ENCODE assay signal across 13 mouse cellular contexts in genomic region chr14:119832940-119833339, GRCm38 (mm10).
DNase-seq lines count a peak whose midpoint lies in the region; ATAC-seq lines count a peak whose summit lies in the region.
"Had no signal": no experiment of that assay in that cellular context is flagged by ENCODE, and none has a peak within 500 bp of the region (broad histone marks: within the 10 kb centered on the region; RNA-seq: fewer than 3 reads in every experiment).

No protein-coding gene starts in this region.

- intact Hi-C loops in left cerebral cortex, postnatal 36 days (cut with DNase I) = no loop called here

- no peak overlapping the region for H3K4me3 ChIP-seq in hindbrain, embryonic 10.5 days
- H3K4me3 ChIP-seq in hindbrain, embryonic 16.5 days (ENCODE audit: low read length) = no peak overlapping the region
- no peak overlapping the region for H3K4me3 ChIP-seq in hindbrain, embryonic 11.5 days (ENCODE audit: low read depth, low read length)
- H3K4me3 ChIP-seq in midbrain, embryonic 16.5 days (ENCODE audit: low read depth, low read length) = no peak overlapping the region
- H3K4me3 ChIP-seq: heart, embryonic 12.5 days; limb, embryonic 13.5 days; stomach, embryonic 15.5 days had no signal

- peak; percentile 38 for DNase-seq in hindbrain, embryonic 10.5 days (ENCODE audit: low spot score)
- DNase-seq in hindbrain, embryonic 11.5 days (ENCODE audit: low spot score) = no peak
- DNase-seq in kidney, postnatal 36 days = peak; percentile 28 to 64
- no peak for DNase-seq in ovary, postnatal 36 days (ENCODE audit: low spot score)
- no peak for DNase-seq in adrenal gland, postnatal 10 days
- no peak for DNase-seq in left cerebral cortex, postnatal 36 days (ENCODE audit: low spot score in 2 of 2)
- DNase-seq: cerebellum, postnatal 36 days had no signal

- H3K9ac ChIP-seq in hindbrain, embryonic 16.5 days (ENCODE audit: low read depth, low read length) = no peak overlapping the region
- H3K9ac ChIP-seq in hindbrain, embryonic 11.5 days (ENCODE audit: low read depth, low read length) = no peak overlapping the region
- H3K9ac ChIP-seq in midbrain, embryonic 16.5 days (ENCODE audit: low read depth, low read length) = no peak overlapping the region
- H3K9ac ChIP-seq: heart, embryonic 12.5 days; limb, embryonic 13.5 days; stomach, embryonic 15.5 days had no signal

- 49% methylated on average over 9 of the region's 9 CpGs for WGBS in hindbrain, embryonic 10.5 days
- 38% methylated on average over 9 of the region's 9 CpGs for WGBS in hindbrain, embryonic 16.5 days
- 52% methylated on average over 9 of the region's 9 CpGs for WGBS in hindbrain, embryonic 11.5 days
- 20% methylated on average over 9 of the region's 9 CpGs for WGBS in midbrain, embryonic 16.5 days

- H3K4me2 ChIP-seq in hindbrain, embryonic 16.5 days (ENCODE audit: low read length) = no peak overlapping the region
- no peak overlapping the region for H3K4me2 ChIP-seq in hindbrain, embryonic 11.5 days (replicated peaks; ENCODE audit: low read depth, low read length)
- peak overlapping the region; percentile 12; the same call in 1 of the 2 replicates for H3K4me2 ChIP-seq in midbrain, embryonic 16.5 days (ENCODE audit: low read length)
- H3K4me2 ChIP-seq: heart, embryonic 12.5 days; limb, embryonic 13.5 days; stomach, embryonic 15.5 days had no signal

- H3K36me3 ChIP-seq in hindbrain, embryonic 10.5 days = no peaks in the 10 kb centered on the region
- no peaks in the 10 kb centered on the region for H3K36me3 ChIP-seq in hindbrain, embryonic 16.5 days (ENCODE audit: control insufficient read depth, insufficient read depth, low read length)
- H3K36me3 ChIP-seq in hindbrain, embryonic 11.5 days (ENCODE audit: control insufficient read depth, insufficient read depth, low read length) = no peaks in the 10 kb centered on the region
- H3K36me3 ChIP-seq in midbrain, embryonic 16.5 days (ENCODE audit: control insufficient read depth, insufficient read depth, low read length) = no peaks in the 10 kb centered on the region
- H3K36me3 ChIP-seq: heart, embryonic 12.5 days; limb, embryonic 13.5 days; stomach, embryonic 15.5 days had no signal

- no peaks in the 10 kb centered on the region for H3K9me3 ChIP-seq in hindbrain, embryonic 10.5 days
- H3K9me3 ChIP-seq in hindbrain, embryonic 16.5 days (ENCODE audit: control insufficient read depth, low read length) = no peaks in the 10 kb centered on the region
- H3K9me3 ChIP-seq in hindbrain, embryonic 11.5 days (ENCODE audit: control insufficient read depth, low read length) = no peaks in the 10 kb centered on the region
- no peaks in the 10 kb centered on the region for H3K9me3 ChIP-seq in midbrain, embryonic 16.5 days (replicated peaks; ENCODE audit: control insufficient read depth, low read length, poor library complexity, severe bottlenecking)
- H3K9me3 ChIP-seq: heart, embryonic 12.5 days; limb, embryonic 13.5 days; stomach, embryonic 15.5 days had no signal

- no peaks in the 10 kb centered on the region for H3K27me3 ChIP-seq in hindbrain, embryonic 10.5 days (ENCODE audit: insufficient read depth, poor library complexity, severe bottlenecking)
- H3K27me3 ChIP-seq in hindbrain, embryonic 16.5 days (replicated peaks; ENCODE audit: control insufficient read depth, insufficient read depth, low read length) = no peaks in the 10 kb centered on the region
- H3K27me3 ChIP-seq in hindbrain, embryonic 11.5 days (ENCODE audit: control insufficient read depth, insufficient read depth, low read length) = no peaks in the 10 kb centered on the region
- H3K27me3 ChIP-seq in midbrain, embryonic 16.5 days (ENCODE audit: control insufficient read depth, insufficient read depth, low read depth, low read length) = no peaks in the 10 kb centered on the region
- H3K27me3 ChIP-seq: CH12.LX; heart, embryonic 12.5 days; limb, embryonic 13.5 days; stomach, embryonic 15.5 days had no signal

- H3K27ac ChIP-seq in hindbrain, embryonic 10.5 days = no peak overlapping the region
- H3K27ac ChIP-seq in hindbrain, embryonic 16.5 days (ENCODE audit: low read depth, low read length) = no peak overlapping the region
- H3K27ac ChIP-seq in hindbrain, embryonic 11.5 days (ENCODE audit: low read depth, low read length) = no peak overlapping the region
- H3K27ac ChIP-seq in midbrain, embryonic 16.5 days (ENCODE audit: low read length) = peak overlapping the region; percentile 53
- H3K27ac ChIP-seq: limb, embryonic 13.5 days; stomach, embryonic 15.5 days had no signal

- ATAC-seq in hindbrain, embryonic 16.5 days = no peak
- ATAC-seq in hindbrain, embryonic 11.5 days (ENCODE audit: low FRiP score) = peak; percentile 70
- ATAC-seq in midbrain, embryonic 16.5 days = peak; percentile 66; the same call in 1 of the 2 replicates

- H3K4me1 ChIP-seq in hindbrain, embryonic 10.5 days (replicated peaks) = peaks cover 25% of the 10 kb centered on the region
- peaks cover 18% of the 10 kb centered on the region for H3K4me1 ChIP-seq in hindbrain, embryonic 16.5 days (ENCODE audit: control insufficient read depth, insufficient read depth, low read depth, low read length)
- no peaks in the 10 kb centered on the region for H3K4me1 ChIP-seq in hindbrain, embryonic 11.5 days (replicated peaks; ENCODE audit: control insufficient read depth, insufficient read depth, low read length)
- H3K4me1 ChIP-seq in midbrain, embryonic 16.5 days (ENCODE audit: control insufficient read depth, insufficient read depth, low read length) = peaks cover 31% of the 10 kb centered on the region

Comparison
In these comparisons a context has a peak if more than half of its experiments do, and no peak if none do; other contexts are left out.
1. DNase-seq: peak in hindbrain, embryonic 10.5 days (single experiment) and kidney, postnatal 36 days (2 of 2); none in hindbrain, embryonic 11.5 days (single experiment), ovary, postnatal 36 days (single experiment), adrenal gland, postnatal 10 days (single experiment) and left cerebral cortex, postnatal 36 days (0 of 2).